Mouse (Mus musculus) c-Kit-positive CD71-negative TER-119-negative erythroid progenitor cells, embryonic 14.5 days (primary cell): ENCODE measurements around the gene Tapbpl.

Source experiments
- DNase-seq: peaks from one replicate; pipeline ENCODE4 v3.0.0-alpha.2; 2013; ENCODE audit warnings: low read depth

Gene Tapbpl

GRCm38 (mm10) chr6:125239547-125239946 is 7.9 kb upstream of the Tapbpl start:
- no peak for DNase-seq

GRCm38 (mm10) chr6:125238396-125238795 is 6.7 kb upstream of the Tapbpl start:
- no peak for DNase-seq

- DNase-seq, result no peak
Observed at GRCm38 (mm10) chr6:125237421-125237820, 5.8 kb upstream of the Tapbpl start.

GRCm38 (mm10) chr6:125236782-125237181 is 5.1 kb upstream of the Tapbpl start, which contains the start of gene Cd27:
TSS of gene Cd27 (minus strand) at chr6:125237010.
- no peak for DNase-seq

GRCm38 (mm10) chr6:125236341-125236740 is 4.7 kb upstream of the Tapbpl start:
- no peak for DNase-seq

GRCm38 (mm10) chr6:125234520-125234828 is 2.8 kb upstream of the Tapbpl start:
- no peak for DNase-seq

- DNase-seq, result no peak
Observed at GRCm38 (mm10) chr6:125233816-125234519, 2.3 kb upstream of the Tapbpl start.

- DNase-seq, result no peak
Observed at GRCm38 (mm10) chr6:125232516-125232915, 856 bp upstream of the Tapbpl start.

- no peak for DNase-seq
Observed at GRCm38 (mm10) chr6:125232045-125232437, 381 bp upstream of the Tapbpl start.

GRCm38 (mm10) chr6:125230571-125230970 is 1.1 kb downstream of the Tapbpl start:
- DNase-seq, result no peak

- no peak for DNase-seq
Observed at GRCm38 (mm10) chr6:125225518-125226115, 6.0 kb downstream of the Tapbpl start.

GRCm38 (mm10) chr6:125222577-125222976 is 9.1 kb downstream of the Tapbpl start:
- no peak for DNase-seq

- DNase-seq, result no peak
Observed at GRCm38 (mm10) chr6:125222146-125222545, 9.5 kb downstream of the Tapbpl start.

GRCm38 (mm10) chr6:125221115-125221745 is 10.4 kb downstream of the Tapbpl start:
- no peak for DNase-seq

GRCm38 (mm10) chr6:125218963-125219362 is 12.7 kb downstream of the Tapbpl start:
- peak; percentile 87 for DNase-seq

- no peak for DNase-seq
Observed at GRCm38 (mm10) chr6:125217899-125218298, 13.8 kb downstream of the Tapbpl start.

- DNase-seq, result no peak
Observed at GRCm38 (mm10) chr6:125216898-125217297, 14.8 kb downstream of the Tapbpl start.

- peak; percentile 98 for DNase-seq
Observed at GRCm38 (mm10) chr6:125215148-125215954, 16.3 kb downstream of the Tapbpl start, which contains the start of gene Vamp1. TSS of gene Vamp1 (plus strand) at chr6:125215551.

- no peak for DNase-seq
Observed at GRCm38 (mm10) chr6:125213715-125214114, 17.9 kb downstream of the Tapbpl start.

- no peak for DNase-seq
Observed at GRCm38 (mm10) chr6:125213129-125213528, 18.5 kb downstream of the Tapbpl start.

- DNase-seq, result no peak
Observed at GRCm38 (mm10) chr6:125212621-125213020, 19.0 kb downstream of the Tapbpl start.

GRCm38 (mm10) chr6:125210436-125210835 is 21.2 kb downstream of the Tapbpl start:
- DNase-seq, result no peak
